Mouse (Mus musculus) thymus, adult 2 months (tissue): Measurements from ENCODE around the gene Adat1. TPM values are rescaled to one million over a fixed set of nuclear protein-coding genes. Genes with fewer than 3 reads are reported as not detected.

Experiments used
- DNase-seq: peaks from one replicate; pipeline ENCODE4 v3.0.0; 2021
- H3K27ac ChIP-seq: fragments of 200-500 bp; 2 replicates; pipeline ENCODE4 v1.5.1; 2012; ENCODE audit warnings: low read length, control low read depth; ENCODE audit not compliant: control insufficient read depth, insufficient read depth
- H3K27me3 ChIP-seq: fragments of 200-500 bp; 2 replicates; pipeline ENCODE4 v1.6.1; 2012; ENCODE audit warnings: mild to moderate bottlenecking, low read length, moderate library complexity, mixed read lengths; ENCODE audit not compliant: control insufficient read depth, insufficient read depth
- H3K36me3 ChIP-seq: fragments of 200-500 bp; 2 replicates; pipeline ENCODE4 v1.6.1; 2012; ENCODE audit warnings: mild to moderate bottlenecking, low read length, moderate library complexity; ENCODE audit not compliant: control insufficient read depth, insufficient read depth
- H3K4me1 ChIP-seq: fragments of 200-500 bp; replicated peaks from 2 replicates; pipeline ENCODE4 v1.6.1; 2012; ENCODE audit warnings: low read length; ENCODE audit not compliant: control insufficient read depth, insufficient read depth
- H3K4me3 ChIP-seq: fragments of 200-500 bp; 2 replicates; pipeline ENCODE4 v1.5.1; 2012; ENCODE audit warnings: mild to moderate bottlenecking, low read length, control low read depth, moderate library complexity; ENCODE audit not compliant: control insufficient read depth, insufficient read depth
- CTCF ChIP-seq: fragments of 200-500 bp; IDR thresholded peaks from 2 replicates; pipeline ENCODE4 v1.5.1; 2012; ENCODE audit warnings: mild to moderate bottlenecking, control low read depth, low read length, moderate library complexity, borderline replicate concordance; ENCODE audit not compliant: control insufficient read depth, poor library complexity, insufficient read depth; ENCODE audit errors: extremely low read depth
- POLR2A ChIP-seq: fragments of 200-500 bp; IDR thresholded peaks from 2 replicates; pipeline ENCODE4 v1.6.1; 2012; ENCODE audit warnings: mild to moderate bottlenecking, low read length, control low read depth, moderate library complexity; ENCODE audit not compliant: control insufficient read depth, poor library complexity, insufficient read depth; ENCODE audit errors: extremely low read depth
- WGBS: fragments of 180-500 bp; shearing (Covaris S2); methylation state at CpG from one replicate; pipeline ENCODE4 v1.1.7; 2018; 5-methylcytosine and 5-hydroxymethylcytosine counted together
- polyA plus RNA-seq: library from polyadenylated mRNA; depleted of rRNA; stranded (reverse); fragments of >200 nt; gene quantifications from 2 replicates; pipeline ENCODE4 v1.2.3, GENCODE M21; 2012

Adat1 gene
- polyA plus RNA-seq, 1 experiment, result 4.0 TPM

DNA sequence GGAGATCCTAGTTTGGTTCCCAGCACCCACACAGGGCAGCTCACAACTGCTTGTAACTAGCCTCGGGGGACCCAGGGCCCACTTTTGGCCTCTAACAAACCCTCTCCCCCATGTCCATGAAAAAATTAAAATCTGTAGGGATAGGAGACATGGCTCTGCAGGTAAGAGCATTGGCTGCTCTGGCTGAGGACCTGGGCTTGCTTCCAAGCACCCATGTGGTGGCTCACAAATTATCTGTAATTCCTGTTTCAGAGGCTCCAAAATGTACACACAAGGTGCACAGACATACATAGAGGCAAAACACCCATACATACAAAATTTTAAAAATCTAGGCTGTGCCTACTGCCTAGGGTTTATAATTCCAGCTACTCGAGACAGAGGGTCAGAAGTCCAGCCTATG, 34.9 kb downstream of the Adat1 start:
- no peak overlapping the region for H3K27ac ChIP-seq
- TF ChIP-seq CTCF, result no peak
- TF ChIP-seq POLR2A, result no peak
- WGBS, result 92% methylated on average over 2 of the region's 2 CpGs
- H3K4me3 ChIP-seq, result no peak overlapping the region
- H3K27me3 ChIP-seq, result no peaks in the 10 kb centered on the region
- peaks cover 9% of the 10 kb centered on the region; the same call in 1 of the 2 replicates for H3K36me3 ChIP-seq
- H3K4me1 ChIP-seq, result peaks cover 13% of the 10 kb centered on the region
- no peak for DNase-seq

DNA sequence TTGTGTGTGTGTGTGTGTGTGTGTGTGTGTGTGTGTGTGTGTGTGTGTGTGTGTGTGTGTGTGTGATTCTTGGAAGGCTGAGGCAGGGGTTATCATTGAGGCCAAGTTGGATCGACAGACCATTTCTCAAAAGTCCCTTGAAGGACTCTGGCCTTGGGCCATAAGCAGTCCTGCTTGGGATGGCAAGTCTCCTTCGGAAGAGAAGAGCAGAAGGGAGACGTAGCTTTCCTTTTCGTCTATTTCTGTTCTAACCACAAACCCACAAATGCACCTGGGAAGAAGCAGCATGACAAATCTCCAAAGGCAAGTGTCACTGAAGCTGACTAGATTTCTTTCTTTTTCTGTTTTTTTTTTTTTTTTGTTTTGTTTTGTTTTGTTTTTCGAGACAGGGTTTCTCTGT, 36.2 kb downstream of the Adat1 start:
- Histone ChIP-seq H3K27ac (no peak overlapping the region), H3K27me3 (no peaks in the 10 kb centered on the region), H3K4me1 (peaks cover 13% of the 10 kb centered on the region), H3K4me3 (no peak overlapping the region), H3K36me3 (peaks cover 12% of the 10 kb centered on the region)
- no peak for TF ChIP-seq CTCF
- no peak for TF ChIP-seq POLR2A
- WGBS, result 3% methylated on average over 5 of the region's 5 CpGs
- no peak for DNase-seq

DNA sequence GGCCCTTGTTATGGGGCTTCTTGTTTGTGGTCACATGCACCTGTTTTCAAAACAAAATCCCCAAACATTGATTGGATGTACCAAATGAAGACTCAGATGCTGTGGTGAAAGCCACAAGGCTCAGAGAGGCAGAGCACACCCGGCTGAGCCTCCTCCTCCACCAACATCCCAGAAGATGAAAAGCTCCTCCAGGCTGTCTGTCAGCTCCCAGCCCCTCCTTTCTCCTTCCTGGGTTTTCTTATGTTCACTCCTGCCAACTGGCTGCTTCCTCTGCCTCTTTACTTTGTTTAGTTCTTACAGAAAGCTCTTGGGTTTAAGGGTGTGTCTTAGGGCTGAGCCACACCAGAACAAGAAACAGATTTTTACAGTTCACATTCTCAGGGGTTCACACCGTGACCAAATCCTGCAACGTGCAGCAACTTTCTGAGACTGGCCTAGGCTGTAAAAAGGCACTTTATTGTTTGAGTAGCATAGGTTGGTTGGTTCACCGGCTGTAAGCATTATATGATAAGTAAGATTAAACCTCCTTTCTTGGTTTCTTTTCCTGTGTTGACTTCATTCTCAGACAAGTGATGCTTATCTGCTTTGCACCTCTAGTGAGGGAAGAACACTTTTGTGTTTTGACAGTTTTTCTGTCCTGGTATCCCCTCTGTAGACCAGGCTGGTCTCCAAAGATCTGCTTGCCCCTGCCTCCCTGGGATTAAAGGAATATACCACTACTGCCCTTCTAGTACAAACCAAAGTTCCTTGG, 37.1 kb downstream of the Adat1 start:
- Histone ChIP-seq H3K4me3 (no peak overlapping the region), H3K4me1 (peaks cover 13% of the 10 kb centered on the region), H3K36me3 (peaks cover 12% of the 10 kb centered on the region), H3K27me3 (no peaks in the 10 kb centered on the region), H3K27ac (peak overlapping the region; percentile 46)
- 4% methylated on average over 4 of the region's 4 CpGs for WGBS
- no peak for DNase-seq
- TF ChIP-seq POLR2A, result no peak
- TF ChIP-seq CTCF, result no peak

DNA sequence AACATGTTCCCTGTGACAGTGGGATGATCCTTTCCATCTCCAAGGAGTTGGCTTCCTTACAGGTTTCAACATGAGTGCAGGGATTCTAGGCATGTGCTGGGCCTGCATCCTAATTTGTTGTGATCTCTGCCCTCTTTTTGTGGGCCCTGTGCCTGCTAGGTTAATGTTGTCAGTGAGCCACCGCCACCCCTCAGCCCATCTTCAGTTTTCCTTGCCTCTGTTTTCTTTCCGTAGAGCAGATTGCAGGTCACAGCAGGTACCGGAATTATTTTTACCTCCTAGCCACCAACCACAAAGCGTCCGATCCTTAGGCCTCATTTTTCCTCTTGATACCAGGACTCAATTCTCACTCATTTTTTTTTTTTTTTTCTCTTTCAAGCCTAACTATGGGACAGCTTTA, 40.2 kb downstream of the Adat1 start:
- 96% methylated on average over 5 of the region's 5 CpGs for WGBS
- DNase-seq, result no peak
- TF ChIP-seq CTCF (no peak), POLR2A (no peak)

DNA sequence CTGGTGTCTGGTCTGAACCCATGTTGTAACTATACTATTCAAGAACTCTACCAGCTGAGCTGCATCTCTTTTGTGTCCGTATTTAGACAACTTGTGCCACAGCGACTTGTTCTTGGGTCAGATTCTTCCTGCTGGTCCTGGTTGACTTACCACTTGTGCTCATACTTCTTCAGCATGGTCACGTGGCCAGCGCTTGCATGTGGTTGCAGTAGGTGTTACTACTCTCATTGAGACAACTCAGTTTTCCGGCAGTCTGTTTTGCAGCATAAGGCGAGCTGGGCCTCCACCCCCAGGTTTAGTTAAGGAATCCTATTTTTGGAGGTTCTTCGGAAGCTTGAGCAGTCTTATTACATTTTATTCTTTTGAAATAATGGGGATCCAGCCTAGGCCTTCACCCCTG, 40.8 kb downstream of the Adat1 start:
- H3K4me3 ChIP-seq, result no peak overlapping the region
- H3K4me1 ChIP-seq, result peaks cover 13% of the 10 kb centered on the region
- TF ChIP-seq POLR2A (no peak), CTCF (no peak)
- WGBS, result 97% methylated on average over 7 of the region's 7 CpGs
- H3K27me3 ChIP-seq, result no peaks in the 10 kb centered on the region
- H3K36me3 ChIP-seq, result peaks cover 26% of the 10 kb centered on the region
- no peak for DNase-seq
- no peak overlapping the region for H3K27ac ChIP-seq

More for the DNA sequence above, 40.2 kb downstream of the Adat1 start:
- H3K4me1 ChIP-seq, result peaks cover 13% of the 10 kb centered on the region
- peaks cover 24% of the 10 kb centered on the region for H3K36me3 ChIP-seq
- H3K4me3 ChIP-seq, result no peak overlapping the region
- H3K27me3 ChIP-seq, result no peaks in the 10 kb centered on the region
- H3K27ac ChIP-seq, result no peak overlapping the region

DNA sequence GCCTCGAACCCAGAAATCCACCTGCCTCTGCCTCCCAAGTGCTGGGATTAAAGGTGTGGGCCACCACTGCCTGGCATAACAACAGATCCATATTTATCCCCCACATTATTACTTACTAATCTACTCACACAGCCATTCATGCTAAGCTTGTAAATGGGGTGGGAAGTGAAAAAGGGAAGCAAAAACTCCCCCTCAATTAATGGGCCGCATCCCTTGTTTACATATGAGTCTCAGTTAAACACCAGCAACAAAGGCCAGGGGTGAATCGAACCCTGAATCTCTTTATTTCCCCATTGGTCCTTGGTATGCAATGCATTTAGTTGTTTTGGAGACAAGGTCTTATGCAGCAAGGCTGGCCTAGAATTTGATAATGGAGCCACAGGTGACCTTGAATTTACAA, 41.3 kb downstream of the Adat1 start:
- TF ChIP-seq POLR2A, result no peak
- no peak for TF ChIP-seq CTCF
- no peak overlapping the region for H3K27ac ChIP-seq

GRCm38 (mm10) chr8:111947954-111948353, 44.1 kb downstream of the Adat1 start:
- no peak for DNase-seq
- WGBS, result 96% methylated on average over 8 of the region's 8 CpGs
- no peak overlapping the region for H3K27ac ChIP-seq
- H3K36me3 ChIP-seq, result peaks cover 35% of the 10 kb centered on the region
- no peaks in the 10 kb centered on the region for H3K4me1 ChIP-seq
- no peaks in the 10 kb centered on the region for H3K27me3 ChIP-seq
- TF ChIP-seq CTCF (no peak), POLR2A (no peak)
- H3K4me3 ChIP-seq, result no peak overlapping the region

More for the DNA sequence above, 41.3 kb downstream of the Adat1 start:
- H3K27me3 ChIP-seq, result no peaks in the 10 kb centered on the region
- DNase-seq, result no peak
- peaks cover 9% of the 10 kb centered on the region for H3K4me1 ChIP-seq
- H3K36me3 ChIP-seq, result peaks cover 26% of the 10 kb centered on the region
- H3K4me3 ChIP-seq, result no peak overlapping the region
- WGBS, result 95% methylated on average over 3 of the region's 3 CpGs
